Mouse (Mus musculus): ENCODE data around the gene Gm6164.
"Not testable (repeated sequence)": the region's sequence is repeated elsewhere in the genome, so short reads cannot be mapped to it uniquely, and the experiment has no call there.

Gene Gm6164

GRCm38 (mm10) chr7:20205507-20205906, at the start of gene Gm6164:
TSS of gene Gm6164 (minus strand) at chr7:20205607.
- not testable (repeated sequence) for DNase-seq

GRCm38 (mm10) chr7:20233728-20234127, 28.3 kb upstream of the Gm6164 start, which contains the start of gene Gm4498:
TSS of gene Gm4498 (minus strand) at chr7:20233828.
- DNase-seq, result not testable (repeated sequence)

GRCm38 (mm10) chr7:20193410-20193809, 12.0 kb downstream of the Gm6164 start, which contains the start of gene Vmn1r95:
TSS of gene Vmn1r95 (plus strand) at chr7:20193710.
- not testable (repeated sequence) for DNase-seq

GRCm38 (mm10) chr7:20168277-20168676, 37.1 kb downstream of the Gm6164 start, which contains the start of gene Vmn1r94:
TSS of gene Vmn1r94 (minus strand) at chr7:20168377.
- DNase-seq, result not testable (repeated sequence)
